Mouse (Mus musculus) layer of hippocampus, adult 11-12 months (tissue): ENCODE results near the gene Magi1.

Experiments used
- DNase-seq: peaks from one replicate; pipeline ENCODE4 v3.0.0; 2022; ENCODE audit warnings: low spot score

The Magi1 gene

DNA sequence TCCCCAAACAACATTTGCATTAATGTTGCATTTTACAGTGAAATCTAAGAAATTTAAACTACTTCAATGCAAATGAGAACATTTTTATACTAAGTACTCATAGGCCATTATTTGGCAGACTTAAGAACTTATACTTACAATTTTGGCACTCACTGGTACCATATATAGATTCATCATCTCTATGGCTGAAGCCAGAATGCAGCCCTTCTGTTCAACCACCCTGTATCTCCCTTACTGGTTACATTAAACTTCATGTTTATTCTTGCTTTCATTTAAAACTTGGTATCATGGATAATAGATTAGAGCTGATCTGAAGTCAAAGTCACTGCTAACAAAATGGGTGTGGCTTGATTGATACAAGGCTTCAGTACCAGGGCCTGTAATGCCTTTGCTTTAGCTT is 171.9 kb downstream of the Magi1 start:
- DNase-seq = no peak

DNA sequence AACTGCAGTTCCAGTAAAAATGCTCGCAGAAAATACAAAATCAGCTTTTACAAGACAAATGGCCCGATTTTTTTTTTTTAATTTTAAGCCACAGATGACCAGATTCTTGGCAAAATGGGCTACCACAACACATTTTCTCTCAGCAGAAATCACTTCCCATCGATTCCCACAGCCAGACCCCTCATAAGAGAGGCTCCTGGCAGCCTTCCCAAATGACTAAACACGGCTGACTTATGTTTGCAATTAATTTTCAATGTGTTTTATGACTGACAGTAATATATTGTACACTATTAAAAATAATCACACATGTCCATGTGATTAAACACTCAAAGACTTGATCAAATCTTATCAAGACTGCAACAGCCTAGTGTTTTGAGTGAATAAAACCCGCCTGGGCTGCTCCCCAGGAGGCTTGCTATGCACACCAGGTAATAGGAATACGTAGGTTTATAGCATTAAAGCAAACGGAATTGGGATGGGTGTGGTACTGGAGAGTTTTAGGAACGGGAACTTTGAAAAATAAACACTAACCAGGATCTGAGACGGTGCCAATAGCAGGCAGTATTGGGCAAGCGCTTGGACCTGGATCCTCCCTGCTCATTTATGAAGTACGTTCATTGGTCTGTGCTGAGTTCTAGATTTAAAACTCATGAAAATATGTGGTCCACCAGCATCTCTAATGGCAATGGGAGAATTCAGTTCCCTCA is 176.2 kb downstream of the Magi1 start:
- no peak for DNase-seq

DNA sequence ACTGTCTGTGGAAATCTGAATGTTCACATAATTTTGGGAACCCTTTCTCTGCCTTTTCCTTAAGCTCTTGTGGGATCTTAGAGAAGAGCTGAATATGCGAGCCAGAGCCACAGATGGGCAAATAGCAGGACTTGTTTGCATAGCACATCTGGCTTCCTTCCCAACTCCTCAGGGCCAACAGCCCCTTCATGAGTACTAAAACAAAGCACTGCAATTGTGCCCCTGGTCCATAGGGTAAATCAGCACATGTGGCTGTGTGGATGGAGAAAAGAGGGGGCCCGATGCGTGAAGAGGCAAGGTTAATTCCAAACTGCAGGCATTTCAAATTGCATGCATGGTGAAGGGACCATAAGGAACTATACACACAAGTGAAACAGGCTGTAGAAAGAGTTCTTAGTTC is 180.1 kb downstream of the Magi1 start:
- DNase-seq = no peak

DNA sequence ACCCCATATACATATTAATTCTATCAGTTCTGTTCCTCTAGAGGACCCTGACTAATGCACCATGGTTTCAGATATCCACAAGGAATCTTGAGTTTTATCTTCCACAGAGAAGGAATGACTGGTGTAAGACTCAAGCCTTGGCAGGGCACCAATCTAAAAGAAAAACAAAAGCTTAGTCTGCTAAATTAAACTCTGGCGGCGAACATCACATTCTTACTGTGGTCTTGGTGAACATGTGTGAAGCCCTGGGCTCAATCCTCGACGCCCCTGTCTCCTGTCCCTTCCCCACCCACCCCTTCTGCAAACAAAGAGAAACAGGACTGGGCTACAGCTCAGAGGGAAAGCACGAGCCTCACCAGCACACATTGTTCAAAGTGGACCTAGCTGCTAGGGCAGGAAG is 182.5 kb downstream of the Magi1 start:
- DNase-seq = no peak

DNA sequence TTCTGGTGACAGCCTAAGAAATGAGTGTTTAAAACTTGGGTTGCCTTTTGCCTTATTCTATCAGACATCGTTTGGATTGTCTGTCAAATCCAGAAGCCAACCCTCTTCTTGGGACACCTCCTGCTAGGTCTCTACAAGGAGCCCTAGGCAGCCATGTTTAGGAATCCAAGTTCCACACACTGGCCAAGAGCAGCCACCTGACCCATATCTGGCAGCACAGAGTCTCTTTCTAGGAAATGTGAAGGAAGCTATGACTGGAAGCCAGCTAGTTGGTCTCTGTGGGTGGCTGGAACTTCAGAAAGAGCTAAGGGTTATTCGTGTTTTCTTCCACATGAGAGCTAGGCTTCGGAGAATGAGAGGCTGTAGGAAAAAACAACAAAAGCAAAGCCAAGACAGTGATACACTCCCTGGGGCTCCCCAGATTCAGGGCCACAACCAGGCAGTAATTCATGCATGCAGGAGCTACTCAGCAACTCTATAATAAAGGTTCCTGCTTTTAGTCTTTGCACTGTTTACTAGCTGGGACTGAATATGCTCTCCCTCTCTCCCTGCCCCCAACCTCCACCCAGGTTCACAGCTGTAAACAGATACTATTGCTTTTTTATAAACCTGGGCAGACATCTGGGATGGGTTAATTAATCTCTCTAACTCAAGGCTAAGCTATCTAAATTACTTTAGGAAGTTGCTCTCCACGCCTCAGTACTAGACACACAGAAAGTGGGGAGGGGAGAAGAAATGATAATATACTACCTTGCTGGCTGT is 188.6 kb downstream of the Magi1 start:
- no peak for DNase-seq

DNA sequence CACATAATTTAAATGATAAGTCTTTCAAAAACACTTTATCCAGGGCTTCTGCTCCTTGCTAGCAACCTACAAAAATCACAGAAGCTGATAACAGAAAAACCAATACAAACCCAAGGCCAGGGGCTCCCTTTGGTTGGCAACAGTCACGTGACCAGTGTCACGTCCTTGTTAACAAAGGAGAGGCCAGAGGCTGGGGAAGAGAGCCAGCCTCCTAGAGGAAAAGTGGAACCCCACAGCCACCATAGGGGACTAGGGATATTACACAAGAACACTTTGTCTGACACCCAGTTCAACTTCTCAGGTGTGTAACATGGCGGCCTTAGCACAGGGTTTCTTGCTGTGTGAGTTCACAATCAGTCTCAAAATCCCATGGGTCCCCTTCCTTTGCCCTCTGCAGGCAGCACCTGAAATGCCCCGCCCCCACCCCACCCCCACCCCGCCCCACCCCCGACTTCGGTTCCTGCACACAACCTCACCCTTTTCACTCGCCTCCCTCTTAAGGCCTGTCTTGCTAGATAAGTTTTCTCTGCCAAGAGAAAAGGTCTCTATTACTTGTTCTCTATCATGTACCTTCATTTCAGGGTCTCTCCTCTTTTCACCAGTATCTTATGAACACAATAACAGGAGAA is 190.6 kb downstream of the Magi1 start:
- DNase-seq = no peak

DNA sequence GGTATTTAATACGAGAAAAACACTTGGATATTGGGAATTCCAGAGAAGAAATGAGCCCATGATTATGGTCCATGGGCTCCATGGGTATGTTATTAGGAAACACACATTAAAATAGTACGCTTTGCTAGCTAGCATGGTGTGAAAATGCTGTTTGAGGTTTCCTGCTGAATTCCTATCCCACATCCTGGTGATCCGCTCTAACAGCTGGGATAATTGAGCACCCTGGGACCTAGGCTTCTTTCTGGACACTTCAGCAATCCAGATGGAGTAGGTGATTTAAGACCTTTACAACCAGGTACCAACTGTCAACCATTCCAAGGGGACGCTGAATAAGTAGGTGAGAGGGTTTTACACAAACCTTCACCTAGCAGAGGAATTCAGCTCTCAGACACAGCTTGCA is 191.2 kb downstream of the Magi1 start:
- DNase-seq = no peak

DNA sequence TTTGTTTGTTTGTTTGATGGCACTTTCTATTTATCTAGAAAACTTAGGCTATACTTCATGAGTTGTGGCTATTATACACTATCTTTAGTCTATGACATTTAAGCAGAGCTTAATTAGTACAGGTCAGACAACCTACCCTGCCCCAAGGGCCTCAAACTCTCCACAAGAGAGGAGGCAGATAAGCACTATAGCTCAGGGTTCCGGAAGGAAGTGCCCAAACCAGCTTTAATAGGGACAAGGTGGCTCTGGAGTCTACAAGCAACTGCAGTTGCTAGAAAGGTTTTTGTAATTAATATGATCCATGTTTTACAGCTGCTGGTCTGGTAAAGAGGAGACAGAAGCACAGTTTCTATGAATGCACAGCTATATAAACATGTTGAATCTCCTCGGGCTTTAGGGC is 196.9 kb downstream of the Magi1 start:
- no peak for DNase-seq

DNA sequence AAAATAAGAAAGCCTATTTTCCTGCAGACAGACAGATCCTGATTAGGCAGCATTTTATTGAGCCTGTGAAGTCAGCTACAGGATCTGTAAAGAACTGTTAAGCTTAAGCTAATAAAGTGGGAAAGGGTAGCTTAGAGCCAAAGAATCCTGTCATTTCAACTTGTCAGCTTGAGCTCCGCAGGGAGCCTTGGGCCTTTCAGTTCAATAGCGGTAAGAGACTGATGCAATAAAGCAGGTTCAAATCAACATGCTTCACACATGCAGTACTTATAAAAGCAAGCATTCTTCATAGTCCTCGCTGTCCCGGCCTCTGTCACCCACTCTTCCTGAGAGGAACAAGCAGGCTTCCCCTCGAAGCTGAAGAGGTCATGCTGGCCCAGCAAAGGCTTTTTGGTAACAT is 199.0 kb downstream of the Magi1 start:
- no peak for DNase-seq

DNA sequence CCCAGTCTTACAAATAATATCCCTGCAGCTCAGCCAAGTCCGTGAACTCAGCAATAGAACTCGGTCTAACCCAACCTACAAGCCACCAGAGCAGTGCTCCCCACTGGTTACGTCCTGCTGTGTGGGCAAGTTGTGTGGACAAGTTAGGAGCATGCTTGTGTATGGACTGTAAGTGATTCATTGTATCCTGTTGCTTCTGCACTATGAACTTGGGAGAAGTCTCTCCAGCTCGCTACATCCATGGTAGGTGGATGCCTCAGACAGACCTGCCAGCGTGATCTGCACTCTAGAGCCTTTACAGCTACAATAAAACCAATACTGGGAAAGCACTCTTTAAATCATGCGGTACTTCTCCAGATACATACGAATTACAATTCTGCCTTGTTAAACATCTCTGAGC is 200.3 kb downstream of the Magi1 start:
- no peak for DNase-seq

DNA sequence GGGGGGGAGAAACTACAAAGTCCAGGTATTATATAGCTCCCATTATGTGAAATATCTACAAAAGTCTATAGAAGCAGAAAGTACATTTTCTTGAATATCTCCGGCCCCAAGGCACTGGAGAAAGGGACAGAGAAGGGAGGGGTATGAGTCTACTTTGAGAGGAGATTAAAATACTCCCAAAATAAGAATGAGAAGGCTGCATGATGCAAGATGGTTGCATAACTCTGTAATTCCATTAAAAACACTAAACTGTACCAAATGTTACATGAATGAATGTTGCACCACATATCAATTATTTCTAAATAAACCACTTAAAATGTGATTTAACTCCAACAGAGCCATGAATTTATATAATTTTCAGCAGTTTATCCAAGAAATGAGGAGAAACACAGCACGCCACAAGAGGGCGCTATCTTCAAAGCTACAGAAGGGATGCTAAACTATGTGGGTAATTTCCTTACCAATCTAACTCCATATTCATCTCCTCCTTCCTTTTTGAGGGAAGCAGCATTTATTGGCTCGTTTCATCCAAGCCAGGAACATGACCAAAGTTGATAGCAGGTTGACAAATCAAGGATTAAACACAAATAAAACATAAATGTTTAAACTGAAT is 202.7 kb downstream of the Magi1 start:
- DNase-seq = peak; percentile 88

DNA sequence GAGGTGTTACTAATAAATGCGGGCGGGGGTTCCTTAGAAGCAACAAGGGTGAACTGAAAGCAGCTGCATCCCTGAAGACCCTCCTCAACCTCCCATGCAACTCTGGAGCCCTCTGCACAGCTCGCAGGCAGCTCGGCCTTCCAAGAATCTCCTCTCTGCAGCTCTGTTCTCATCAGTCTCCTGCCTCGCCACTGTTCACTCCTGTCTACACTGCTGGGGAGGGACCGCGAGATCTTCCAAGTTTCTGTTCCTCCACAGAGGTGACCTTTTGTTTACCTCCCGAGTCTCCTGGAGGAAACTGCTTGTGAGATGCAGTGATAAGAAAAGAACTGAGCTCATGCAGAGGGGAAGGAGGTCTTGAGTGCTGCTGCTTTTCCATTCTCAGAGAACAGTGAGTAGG is 204.8 kb downstream of the Magi1 start:
- no peak for DNase-seq

DNA sequence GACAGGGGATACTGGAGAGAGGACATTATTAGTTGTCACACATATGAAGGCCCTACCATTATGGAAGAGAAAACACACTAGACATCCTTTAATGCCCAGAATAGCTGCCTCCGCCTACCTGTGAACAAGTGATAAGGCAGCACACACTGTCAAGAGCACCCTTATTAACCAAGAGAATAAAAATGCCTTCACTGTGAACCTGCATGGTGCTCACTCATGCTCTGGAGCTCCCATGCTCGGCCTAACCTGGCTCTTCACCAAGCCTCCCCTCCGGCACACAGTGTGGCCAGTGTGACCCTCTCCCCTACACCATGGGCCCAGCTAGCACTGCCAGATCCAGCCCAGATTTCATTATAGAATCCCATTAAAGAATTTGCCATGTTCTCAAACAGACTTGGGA is 206.7 kb downstream of the Magi1 start:
- no peak for DNase-seq

DNA sequence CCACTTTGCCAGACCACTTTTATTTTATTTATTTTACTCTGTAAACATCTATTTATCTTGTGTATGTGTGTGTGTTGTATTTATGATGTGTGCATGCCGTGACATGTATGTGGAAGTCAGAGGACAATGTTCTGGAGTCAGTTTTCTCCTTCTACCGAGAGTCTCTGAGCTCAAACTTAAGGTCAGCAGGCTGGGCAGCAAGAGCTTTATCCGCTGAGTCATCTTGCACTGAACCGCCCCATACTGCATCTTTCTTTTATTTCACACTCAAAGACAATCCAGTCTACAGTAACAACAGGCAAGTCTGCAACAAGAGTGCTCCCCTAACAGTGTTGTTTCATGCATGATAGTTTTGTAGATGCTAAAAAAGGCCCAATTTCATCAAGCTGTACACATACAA is 207.7 kb downstream of the Magi1 start:
- no peak for DNase-seq

DNA sequence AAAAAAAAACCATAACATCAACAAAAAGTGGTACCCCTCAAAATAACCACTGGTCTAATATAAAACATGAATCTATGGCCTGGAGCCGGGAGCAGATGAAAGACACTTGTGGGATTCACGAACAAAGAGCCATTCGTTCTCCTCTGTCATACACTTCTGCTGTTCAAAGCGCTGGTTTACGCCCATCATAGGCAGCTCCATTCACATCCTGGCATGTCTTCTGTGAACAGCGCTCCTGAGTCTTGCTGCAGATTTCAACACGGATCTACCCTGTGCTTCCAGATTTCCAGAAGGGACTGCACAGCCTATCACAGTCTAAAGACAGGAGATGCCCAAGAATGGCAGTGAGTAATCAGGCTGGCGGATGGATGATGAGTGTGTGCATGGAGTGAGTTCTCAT is 208.5 kb downstream of the Magi1 start:
- DNase-seq = no peak

DNA sequence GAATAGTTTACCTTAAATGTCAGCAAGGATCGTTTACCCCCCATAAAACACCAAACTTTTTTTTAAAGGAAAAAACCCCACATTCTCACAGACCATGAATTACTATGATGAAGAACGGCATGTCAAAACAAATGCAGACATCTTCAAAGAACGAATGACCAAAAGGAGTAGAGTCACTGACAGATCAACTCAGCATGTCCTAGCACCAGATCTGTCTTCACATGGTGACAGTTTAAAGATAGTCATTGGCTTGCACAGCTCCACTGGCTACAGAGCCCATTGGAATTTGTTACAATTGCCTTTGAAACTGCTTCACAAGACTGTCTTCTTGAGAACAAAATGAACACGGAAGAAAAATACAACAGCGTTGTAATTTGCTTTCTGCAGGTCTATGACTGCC is 212.0 kb downstream of the Magi1 start:
- DNase-seq = no peak

DNA sequence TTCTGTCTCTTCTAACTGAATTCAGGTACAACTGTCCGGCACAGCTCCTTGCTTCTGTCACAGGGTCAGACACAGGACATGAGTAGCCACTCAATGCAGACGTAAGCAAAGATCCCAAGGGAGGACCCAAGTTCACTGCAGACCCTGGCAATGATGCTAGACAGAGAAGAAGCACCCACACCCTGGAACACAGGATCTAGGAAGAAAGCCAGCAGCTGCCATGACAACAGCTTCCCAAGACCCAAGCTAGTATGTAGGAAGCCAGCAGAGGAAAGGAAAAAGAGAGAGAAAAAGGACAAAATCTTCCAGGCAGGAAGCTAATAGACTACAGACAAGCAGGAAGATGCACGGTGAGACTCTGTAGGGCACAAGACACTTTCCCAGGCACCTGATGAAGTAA is 213.0 kb downstream of the Magi1 start:
- DNase-seq = peak; percentile 41

DNA sequence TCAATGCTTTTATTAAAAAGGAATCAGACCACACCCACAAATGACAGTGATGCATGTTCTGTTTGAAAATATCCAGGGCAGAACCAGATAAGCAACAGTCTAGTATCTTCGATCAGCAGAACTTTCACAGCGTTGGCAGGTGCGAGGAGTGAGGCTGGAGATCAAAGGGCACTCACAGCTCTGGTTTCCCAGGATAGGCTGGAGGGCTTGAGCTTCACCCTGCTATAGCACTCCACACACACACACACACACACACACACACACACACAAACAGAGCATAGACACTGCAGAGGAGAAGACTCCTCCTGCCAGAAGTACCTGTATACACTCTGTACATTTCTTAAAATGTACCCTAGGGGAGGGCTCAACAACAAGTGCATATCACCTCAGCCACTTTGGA is 214.3 kb downstream of the Magi1 start:
- no peak for DNase-seq

DNA sequence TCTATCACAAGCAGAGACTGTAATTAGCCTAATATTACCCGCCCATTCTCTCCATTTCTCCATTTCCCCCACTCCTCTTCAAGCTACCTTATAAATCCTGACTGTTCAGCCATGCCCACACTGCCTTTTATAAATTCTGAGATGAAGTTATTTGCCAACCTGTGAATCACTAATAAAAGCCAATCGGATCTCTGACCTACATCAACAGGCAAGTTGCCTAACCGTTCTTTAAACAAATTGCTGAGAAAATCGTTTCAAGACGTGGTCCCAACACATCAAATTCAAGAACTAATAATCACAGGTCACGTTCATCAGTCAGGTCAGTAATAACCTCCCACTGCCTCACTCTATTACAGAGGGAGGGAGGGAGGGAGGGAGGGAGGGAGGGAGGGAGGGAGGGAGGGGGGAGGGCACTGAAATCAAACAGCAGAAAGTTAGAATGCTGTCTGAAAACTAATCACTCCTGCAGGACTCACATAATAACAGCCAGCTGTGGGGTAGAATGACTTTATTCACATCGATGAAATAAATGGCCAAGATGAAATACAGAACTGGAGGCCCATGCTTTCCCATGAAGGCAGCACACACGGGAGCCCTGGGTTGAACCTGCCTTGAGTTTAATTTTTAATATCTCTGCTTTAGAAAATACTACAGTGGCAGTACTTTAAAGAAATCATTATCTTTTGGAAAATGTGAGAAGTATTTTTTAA is 215.8 kb downstream of the Magi1 start:
- DNase-seq = no peak

DNA sequence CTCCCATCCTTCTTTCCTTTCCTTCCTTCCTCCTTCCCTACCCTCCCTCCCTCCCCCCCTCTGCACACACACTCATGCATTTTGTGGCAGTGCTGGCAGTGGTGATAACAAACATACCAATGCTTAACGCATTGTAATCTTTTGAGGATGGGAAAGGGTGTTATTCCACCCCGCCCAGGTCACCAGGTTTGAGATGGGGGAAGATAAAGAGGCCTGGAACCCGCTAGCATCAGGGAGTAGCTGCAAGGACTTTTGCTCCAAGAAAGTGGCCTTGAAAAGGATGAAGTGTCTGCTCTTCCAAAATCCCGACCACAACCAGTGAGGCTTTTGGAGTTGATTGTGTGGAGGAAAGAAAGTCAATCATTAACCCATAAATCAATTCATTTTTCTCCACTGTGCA is 218.9 kb downstream of the Magi1 start:
- no peak for DNase-seq

DNA sequence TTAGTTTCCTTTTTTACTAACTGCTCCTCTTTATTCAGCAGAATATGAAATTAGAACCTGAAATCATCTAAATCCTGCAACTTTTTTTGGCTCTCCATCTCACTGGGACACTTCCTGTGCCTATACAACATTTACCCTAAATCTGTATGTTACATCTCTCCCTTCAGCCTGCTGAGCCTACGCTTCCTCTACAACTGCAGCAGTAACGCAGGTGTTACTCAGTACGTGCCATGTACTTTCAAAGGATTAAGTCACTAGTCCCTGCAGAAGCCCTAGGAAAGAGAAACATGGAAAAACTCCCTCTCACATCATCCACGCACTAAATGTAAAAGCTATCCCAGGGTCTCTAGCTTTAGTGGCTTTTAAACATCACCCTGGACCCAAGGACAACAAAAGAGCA is 220.2 kb downstream of the Magi1 start:
- DNase-seq = no peak

DNA sequence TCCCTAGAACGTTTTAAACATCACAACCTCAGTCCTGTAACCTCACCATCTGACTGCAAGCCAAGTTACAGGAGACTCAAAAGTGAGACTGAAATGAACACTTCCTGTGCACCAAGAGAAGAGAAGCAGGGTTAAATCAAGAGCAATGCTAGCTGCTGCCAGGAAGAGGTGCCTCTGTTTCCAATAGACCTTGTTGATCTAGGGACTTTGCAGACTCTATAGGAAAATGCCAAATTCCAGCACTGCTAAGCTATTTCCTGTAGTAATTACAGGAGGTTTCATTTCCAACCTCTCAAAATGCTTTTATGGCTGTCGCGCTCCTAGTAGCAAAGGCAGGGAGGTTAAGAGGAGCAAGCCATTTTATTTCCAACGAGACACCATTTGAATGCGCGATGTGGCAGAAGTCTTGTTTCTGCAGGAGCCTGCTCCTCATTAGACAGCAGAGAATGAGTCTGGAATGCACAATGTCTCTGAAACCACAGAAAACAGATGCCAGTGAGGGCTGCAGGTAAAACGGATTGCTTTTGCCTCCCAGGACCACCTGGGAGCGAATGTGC is 222.2 kb downstream of the Magi1 start:
- no peak for DNase-seq
